Mouse (Mus musculus) neural tube, embryonic 12.5 days (tissue): ENCODE data around the gene Foxd4. TPM values are rescaled to one million over a fixed set of nuclear protein-coding genes. Genes with fewer than 3 reads are reported as not detected.
A peak's percentile ranks its signal among the peaks of the same experiment; 100 is the strongest.

Source experiments
- ATAC-seq: fragments of 200-750 bp; cut with Nextera tagmentation; 2 replicates; pipeline ENCODE4 v1.8.0; 2017; ENCODE audit warnings: low read depth, mild to moderate bottlenecking, moderate TSS enrichment, moderate library complexity; ENCODE audit not compliant: low FRiP score
- H3K27ac ChIP-seq: fragments of 300-500 bp; sonication (generic); 2 replicates; pipeline ENCODE4 v1.5.1; 2016
- H3K27me3 ChIP-seq: fragments of 300-500 bp; sonication (generic); replicated peaks from 2 replicates; pipeline ENCODE4 v1.6.1; 2016; ENCODE audit warnings: mild to moderate bottlenecking
- H3K36me3 ChIP-seq: fragments of 300-500 bp; sonication (generic); 2 replicates; pipeline ENCODE4 v1.6.1; 2016; ENCODE audit warnings: mild to moderate bottlenecking
- H3K4me1 ChIP-seq: fragments of 300-500 bp; sonication (generic); 2 replicates; pipeline ENCODE4 v1.6.1; 2016
- H3K4me2 ChIP-seq: fragments of 300-500 bp; sonication (generic); replicated peaks from 2 replicates; pipeline ENCODE4 v1.6.1; 2016; ENCODE audit warnings: mild to moderate bottlenecking
- H3K4me3 ChIP-seq: fragments of 300-500 bp; sonication (generic); 2 replicates; pipeline ENCODE4 v1.5.1; 2016
- H3K9ac ChIP-seq: fragments of 300-500 bp; sonication (generic); 2 replicates; pipeline ENCODE4 v1.6.1; 2016; ENCODE audit warnings: mild to moderate bottlenecking
- H3K9me3 ChIP-seq: fragments of 300-500 bp; sonication (generic); 2 replicates; pipeline ENCODE4 v1.6.1; 2016; ENCODE audit warnings: mild to moderate bottlenecking
- WGBS: fragments of 180-500 bp; shearing (Covaris S2); methylation state at CpG from one replicate; pipeline ENCODE4 v1.1.7; 2016; 5-methylcytosine and 5-hydroxymethylcytosine counted together
- microRNA-seq: library from miRNA; unstranded; fragments of <30 nt; microRNA quantifications from one replicate; pipeline ENCODE4, GENCODE M21; 2017
- polyA plus RNA-seq: library from polyadenylated mRNA; unstranded; fragments of >200 nt; fragmentation: Nextera tagmentation; extraction: Ambion mirVana; gene quantifications from 2 replicates; pipeline ENCODE4 v1.2.1, GENCODE M21; 2016

The Foxd4 gene
- polyA plus RNA-seq, 1 experiment from 2014 or later: not detected

- peak within 1 kb of the TSS; percentile 42; the same call in 1 of the 2 replicates for H3K9ac ChIP-seq
Observed at GRCm38 (mm10) chr19:24861612-24862451, 39.2 kb downstream of the Foxd4 start, which contains the start of gene Pgm5. Gene Pgm5, minus strand, starts transcription at chr19:24861855.

GRCm38 (mm10) chr19:24861276-24861611, 39.8 kb downstream of the Foxd4 start:
- 15% methylated on average over 13 of the region's 13 CpGs for WGBS
- ATAC-seq: no peak
- H3K4me2 ChIP-seq: peak overlapping the region; percentile 78
- no peak overlapping the region for H3K27ac ChIP-seq
- peak overlapping the region; percentile 42; the same call in 1 of the 2 replicates for H3K9ac ChIP-seq
- peaks cover 29% of the 10 kb centered on the region for H3K27me3 ChIP-seq
- H3K4me3 ChIP-seq: peak overlapping the region; percentile 39
- no peaks in the 10 kb centered on the region for H3K9me3 ChIP-seq
- no peaks in the 10 kb centered on the region for H3K36me3 ChIP-seq
- peaks cover 9% of the 10 kb centered on the region for H3K4me1 ChIP-seq

More at GRCm38 (mm10) chr19:24861612-24862451, 39.2 kb downstream of the Foxd4 start, which contains the start of gene Pgm5:
- H3K27me3 ChIP-seq: peaks cover 29% of the 10 kb centered on the region
- H3K4me2 ChIP-seq: peak within 1 kb of the TSS; percentile 78
- H3K27ac ChIP-seq: no peak within 1 kb of the TSS
- H3K36me3 ChIP-seq: no peaks in the 10 kb centered on the region
- H3K9me3 ChIP-seq: no peaks in the 10 kb centered on the region
- ATAC-seq: 0 out of 2 replicates have a peak, but pooled peaks have one; percentile 29
- peaks cover 9% of the 10 kb centered on the region for H3K4me1 ChIP-seq
- peak within 1 kb of the TSS; percentile 39 for H3K4me3 ChIP-seq
- 3% methylated on average over 39 of the region's 39 CpGs for WGBS

DNA sequence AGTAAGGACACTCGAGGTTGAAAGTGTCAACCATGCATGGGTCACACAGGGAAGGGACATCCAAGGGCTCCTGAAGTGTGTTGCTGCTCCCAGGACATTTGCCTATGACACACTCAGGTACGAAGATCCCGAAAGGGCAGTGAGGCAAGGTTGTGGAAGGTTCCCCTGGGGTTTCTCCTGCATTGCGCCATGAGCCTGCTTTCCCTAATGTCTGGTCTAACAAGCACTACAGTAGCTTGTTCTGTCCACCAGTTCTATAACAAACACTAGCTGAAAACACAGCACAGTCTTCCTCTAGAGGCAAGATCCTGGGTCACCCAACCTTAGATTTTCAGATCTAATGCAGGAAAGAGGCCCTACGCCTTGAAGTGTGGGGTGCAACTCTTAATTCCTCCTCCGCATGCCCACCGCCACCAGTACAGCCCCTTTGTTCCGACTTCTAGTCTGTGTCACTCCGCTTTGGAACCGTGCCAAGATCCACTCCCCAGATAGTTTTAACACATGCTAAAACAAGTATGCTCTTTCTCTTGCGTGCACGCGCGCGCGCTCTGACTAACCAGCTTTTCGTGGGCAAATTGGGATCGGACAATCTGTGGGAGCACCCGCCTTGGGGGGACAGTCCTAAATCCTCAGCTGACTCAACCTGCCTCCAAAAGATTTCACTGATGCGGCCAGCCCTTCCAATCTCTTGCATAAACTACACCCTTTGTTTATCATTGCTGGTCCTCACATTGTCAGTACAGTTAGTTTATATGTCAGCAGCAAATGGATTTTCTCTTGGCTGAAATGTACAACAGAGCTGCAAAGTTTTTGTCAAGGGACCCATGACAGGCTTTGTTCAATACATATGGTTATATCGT, 49.3 kb downstream of the Foxd4 start:
- 73% methylated on average over 21 of the region's 21 CpGs for WGBS
- H3K4me2 ChIP-seq: 0 out of 2 replicates have a peak overlapping the region, but pooled peaks have one; percentile 16
- H3K4me1 ChIP-seq: peaks cover 8% of the 10 kb centered on the region; the same call in 1 of the 2 replicates

More for the DNA sequence above, 49.3 kb downstream of the Foxd4 start:
- peak; percentile 58; the same call in 1 of the 2 replicates for ATAC-seq
- H3K27me3 ChIP-seq: no peaks in the 10 kb centered on the region
- no peak overlapping the region for H3K27ac ChIP-seq
- H3K9me3 ChIP-seq: no peaks in the 10 kb centered on the region
- H3K9ac ChIP-seq: no peak overlapping the region
- H3K4me3 ChIP-seq: no peak overlapping the region
- no peaks in the 10 kb centered on the region for H3K36me3 ChIP-seq

Small RNAs within 50 kb of the gene (microRNA-seq; reads per million reads assigned to microRNA genes)
- gene Mir3084-1: not detected

Other genes starting within 250 kb of the Foxd4 start
- gene Tmem252, start 227.2 kb downstream of the Foxd4 start, polyA plus RNA-seq: 1.3 TPM in 2 replicates
- gene Pgm5, start 39.3 kb downstream of the Foxd4 start, polyA plus RNA-seq: 1.1 and 1.7 TPM in 2 replicates
- 237 and 247 TPM in 2 replicates for gene Gm10053, start 25.5 kb downstream of the Foxd4 start, polyA plus RNA-seq
- 22.2 and 22.4 TPM in 2 replicates for gene Cbwd1, start 60.4 kb upstream of the Foxd4 start, polyA plus RNA-seq
- gene Dock8, start 98.3 kb upstream of the Foxd4 start, polyA plus RNA-seq: 0.66 and 1.1 TPM in 2 replicates